Mouse (Mus musculus) heart, postnatal 0 days (tissue): ENCODE data around the gene Tfdp2.

Source experiments
- CTCF ChIP-seq: IDR thresholded peaks from 2 replicates; pipeline ENCODE4 v1.5.1; 2016; ENCODE audit warnings: antibody characterized with exemption, control low read depth, low read depth
- EP300 ChIP-seq: IDR thresholded peaks from 2 replicates; pipeline ENCODE4 v1.6.1; 2016; ENCODE audit warnings: antibody characterized with exemption, low read depth

DNA sequence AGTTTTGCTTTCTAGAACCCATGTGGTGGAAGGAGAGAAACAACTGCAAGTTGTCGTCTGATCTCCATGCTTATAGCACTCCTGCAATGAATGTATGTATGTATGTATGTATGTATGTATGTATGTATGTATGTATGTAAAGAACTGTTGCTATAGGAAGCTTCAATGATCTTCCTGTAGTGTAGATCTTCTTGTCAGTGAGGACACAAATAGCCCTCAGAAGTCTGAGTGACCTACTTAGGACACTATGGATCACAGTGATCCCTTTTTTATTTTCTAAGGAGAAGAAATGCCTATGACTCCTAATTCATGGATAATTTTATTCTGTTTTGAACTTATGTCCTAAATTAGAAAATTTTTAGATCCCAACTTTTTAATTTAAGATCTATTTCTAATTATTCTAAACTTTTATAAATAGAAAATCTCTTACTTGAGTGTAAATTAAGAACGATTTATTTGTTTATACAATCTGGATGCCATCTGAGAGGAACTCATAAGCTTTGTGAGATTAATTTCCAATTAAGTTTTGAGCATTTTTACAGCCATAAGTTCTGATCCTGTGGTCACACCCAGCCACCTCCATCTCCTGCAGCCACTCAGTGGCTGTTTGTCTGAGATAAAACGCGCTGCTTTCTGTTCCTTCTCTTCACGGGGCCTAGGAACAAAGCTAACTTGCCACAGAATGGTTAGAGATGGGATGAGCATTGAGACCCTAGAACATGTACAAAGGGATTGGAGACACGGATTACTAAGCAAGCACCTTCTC lies 70.9 kb downstream of the Tfdp2 start:
- TF ChIP-seq CTCF (no peak), EP300 (no peak)
